Mouse (Mus musculus) C2C12 (cell line): ENCODE measurements around the gene Odf3.

Source experiments
- CEBPB ChIP-seq: IDR thresholded peaks from one replicate; pipeline ENCODE4 v1.6.1; 2011; ENCODE audit warnings: low read depth, mild to moderate bottlenecking, control low read depth, moderate library complexity
- CTCF ChIP-seq: IDR thresholded peaks from one replicate; pipeline ENCODE4 v1.5.1; 2011; ENCODE audit not compliant: control insufficient read depth, insufficient read depth, insufficient read length
- FOSL1 ChIP-seq: IDR thresholded peaks from one replicate; pipeline ENCODE4 v1.8.0; 2011; ENCODE audit warnings: mild to moderate bottlenecking, low read length; ENCODE audit not compliant: poor library complexity, insufficient read depth, severe bottlenecking
- MAX ChIP-seq: IDR thresholded peaks from one replicate; pipeline ENCODE4 v1.6.1; 2011; ENCODE audit warnings: mild to moderate bottlenecking, control low read depth
- MYOD1 ChIP-seq: IDR thresholded peaks from one replicate; pipeline ENCODE4 v1.6.1; 2011; ENCODE audit warnings: low read depth; ENCODE audit not compliant: control insufficient read depth, insufficient read length
- MYOG ChIP-seq: IDR thresholded peaks from one replicate; pipeline ENCODE4 v1.6.1; 2011; ENCODE audit not compliant: control insufficient read depth, insufficient read length; ENCODE audit errors: extremely low read depth
- USF1 ChIP-seq: IDR thresholded peaks from one replicate; pipeline ENCODE4 v1.6.1; 2011; ENCODE audit warnings: low read depth, mild to moderate bottlenecking, control low read depth, moderate library complexity

DNA sequence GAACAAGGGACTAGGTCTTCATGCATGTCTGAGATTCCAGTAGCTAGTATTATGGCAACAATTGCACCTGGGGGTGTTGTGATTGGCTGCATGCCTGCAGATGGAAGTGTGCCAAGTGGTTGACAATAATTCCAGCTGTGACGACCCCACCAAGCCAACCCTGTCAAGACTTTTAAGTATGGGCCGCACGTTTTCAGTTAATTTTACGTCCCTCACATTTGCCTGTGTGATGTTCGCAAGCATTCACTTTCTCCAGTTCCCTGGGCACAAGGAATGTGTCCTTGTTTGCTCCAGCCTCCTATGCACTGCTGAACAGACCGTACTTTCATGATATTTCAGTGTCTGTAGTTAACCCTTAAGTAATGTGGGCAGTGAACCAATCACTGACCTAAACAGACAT, 45.0 kb upstream of the Odf3 start:
- TF ChIP-seq MAX, result no peak
- TF ChIP-seq CTCF, result no peak
- no peak for TF ChIP-seq USF1
- no peak for TF ChIP-seq CEBPB
- no peak for TF ChIP-seq MYOD1
- TF ChIP-seq MYOG, result no peak
- no peak for TF ChIP-seq FOSL1
